Mouse (Mus musculus) left cerebral cortex, adult 8-10 months (tissue): ENCODE measurements around the gene Ttc22. TPM values are rescaled to one million over a fixed set of nuclear protein-coding genes. Genes with fewer than 3 reads are reported as not detected.
A peak's percentile ranks its signal among the peaks of the same experiment; 100 is the strongest.

Experiments used
- DNase-seq, 2 experiments: peaks; one replicate each; pipeline ENCODE4 v3.0.0; 2022; ENCODE audit warnings: low spot score in 2 of 2
- total RNA-seq, 4 experiments: library from RNA; stranded (reverse); gene quantifications; 2 replicates each; pipeline ENCODE4 v1.2.4; 2022

The Ttc22 gene
- total RNA-seq, 4 experiments from 2014 or later = 0.68 to 1.0 (median 0.82) TPM

- DNase-seq = no peak
Observed at GRCm38 (mm10) chr4:106663956-106664470, 41.8 kb downstream of the Ttc22 start.

GRCm38 (mm10) chr4:106664697-106665096, 42.5 kb downstream of the Ttc22 start:
- no peak for DNase-seq

GRCm38 (mm10) chr4:106665269-106665668, 43.0 kb downstream of the Ttc22 start:
- no peak for DNase-seq

DNA sequence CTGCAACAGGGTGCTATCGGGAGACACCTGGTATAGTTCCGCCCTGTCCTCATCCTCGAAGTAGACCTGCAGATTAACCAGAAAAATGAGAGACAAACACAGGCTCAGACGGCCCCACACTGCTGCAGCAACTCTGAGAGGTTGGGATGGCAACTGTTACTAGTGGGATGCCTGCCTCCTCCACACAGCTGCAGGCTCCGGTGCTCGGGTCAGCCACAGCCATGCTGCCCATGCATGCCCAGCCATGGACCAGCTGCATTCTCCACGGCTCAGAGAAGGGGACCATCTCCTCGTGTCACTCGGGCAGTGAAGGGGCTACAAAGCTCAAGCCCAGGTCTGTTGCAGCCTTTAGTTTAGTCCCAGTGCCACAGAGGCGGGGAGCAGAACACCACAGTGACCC, 43.4 kb downstream of the Ttc22 start:
- DNase-seq = no peak

DNA sequence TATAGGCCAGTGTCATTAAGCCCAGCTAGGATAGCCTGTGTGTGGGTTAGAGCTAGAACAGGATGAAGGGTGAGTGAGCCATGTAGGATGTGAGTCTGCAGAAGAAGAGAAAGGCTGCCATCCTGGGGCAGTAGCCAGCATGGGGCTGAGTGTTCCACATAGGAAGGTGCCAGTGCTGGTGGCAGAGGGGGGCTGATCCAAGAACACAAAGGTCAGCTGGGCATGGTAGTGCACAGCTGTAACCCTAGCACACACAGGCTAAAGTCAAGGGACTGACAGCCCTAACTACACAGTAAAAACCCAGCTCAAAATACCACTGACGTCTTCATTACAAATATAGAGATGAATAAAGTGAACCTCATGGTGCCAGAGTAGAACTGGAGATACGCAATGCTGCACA, 44.3 kb downstream of the Ttc22 start:
- no peak for DNase-seq

- DNase-seq = no peak
Observed at GRCm38 (mm10) chr4:106676749-106677148, 54.5 kb downstream of the Ttc22 start.

GRCm38 (mm10) chr4:106678442-106679118, 56.3 kb downstream of the Ttc22 start, which contains the start of gene Ttc4:
Ttc4 (minus strand) TSS chr4:106678944.
- DNase-seq = peak; percentile 74 to 76

GRCm38 (mm10) chr4:106679152-106679551, 56.9 kb downstream of the Ttc22 start:
- no peak for DNase-seq

GRCm38 (mm10) chr4:106680955-106681354, 58.7 kb downstream of the Ttc22 start:
- no peak for DNase-seq

GRCm38 (mm10) chr4:106688636-106689296, 66.5 kb downstream of the Ttc22 start:
- no peak for DNase-seq

Other genes with a start within 250 kb of the Ttc22 start
- gene Pcsk9, start 158.1 kb upstream of the Ttc22 start, total RNA-seq = 1 to 10 TPM; 3.8 to 4.7 (median 4.6) TPM
- not detected for gene Bsnd, start 130.1 kb upstream of the Ttc22 start, total RNA-seq
- 100 to 1,000 TPM in 2 of 4 experiments, 10 to 100 TPM in 2; 92.7 to 121 (median 102) TPM for gene Dhcr24, start 61.4 kb upstream of the Ttc22 start, total RNA-seq
- not detected for gene Lexm, start 5.2 kb upstream of the Ttc22 start, total RNA-seq
- gene Pars2, start 28.6 kb downstream of the Ttc22 start, total RNA-seq = 1 to 10 TPM; 6.2 to 8.4 (median 7.7) TPM
- 10 to 100 TPM; 39.8 to 43.6 (median 42.1) TPM for gene Ttc4, start 56.5 kb downstream of the Ttc22 start, total RNA-seq
- gene Mroh7, start 108.5 kb downstream of the Ttc22 start, total RNA-seq = 1 to 10 TPM; 3.2 to 5.7 (median 4.0) TPM
- gene Fam151a, start 111.5 kb downstream of the Ttc22 start, total RNA-seq = under 1 TPM in 1 of 4 experiments, not detected in 3; 0.30 TPM
- 10 to 100 TPM; 31.0 to 59.2 (median 51.8) TPM for gene Acot11, start 182.6 kb downstream of the Ttc22 start, total RNA-seq